Mouse (Mus musculus): ENCODE results near the gene Umad1. TPM values are rescaled to one million over a fixed set of nuclear protein-coding genes. Genes with fewer than 3 reads are reported as not detected.
A peak's percentile ranks its signal among the peaks of the same experiment; 100 is the strongest.

Gene Umad1
- polyA plus RNA-seq, 1 experiment from 2014 or later = 8.9 TPM

GRCm38 (mm10) chr6:8487044-8487853 is 228.2 kb downstream of the Umad1 start:
- ATAC-seq = no peak
- CTCF ChIA-PET = interaction anchor here (1.0 to 1.5 kb wide), 2 partner anchors 12 to 15 kb away, joined by 3 read pairs; no protein-coding TSS in a partner anchor

DNA sequence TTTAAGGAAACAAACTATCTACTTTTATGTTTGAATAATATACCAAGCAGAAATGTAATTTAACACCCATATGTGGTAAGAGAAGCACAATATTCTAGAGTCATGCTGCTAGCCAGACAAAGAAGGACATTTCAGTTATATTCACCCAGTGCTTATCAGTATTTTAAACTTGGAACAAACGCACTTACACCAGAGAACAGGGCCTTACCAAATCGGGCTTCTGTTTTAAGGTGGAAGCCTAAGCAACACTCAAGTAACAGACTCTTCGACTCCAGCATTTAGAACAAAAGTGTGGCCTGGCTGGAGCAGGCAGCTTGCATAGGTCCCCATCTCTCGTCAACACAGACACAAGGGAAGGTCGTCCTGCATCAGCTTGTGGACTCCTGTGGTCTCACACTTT is 229.2 kb downstream of the Umad1 start:
- peaks cover 3% of the 10 kb centered on the region for H3K27me3 ChIP-seq
- in situ Hi-C loops (cut with MboI; ENCODE audit: low pct_unique_long_range_greater_than_20kb) = no loop called here
- DNase-seq (ENCODE audit: low read depth, low spot score) (no peak), ATAC-seq (no peak)
- POLR2A ChIA-PET = no interaction called here
- CTCF ChIA-PET = interaction anchor here (1.5 kb wide), 1 partner anchor 11 kb away, joined by 3 read pairs; no protein-coding TSS in a partner anchor
- TF ChIP-seq CTCF (IDR thresholded peaks at IDR 0.05) = no peak

More at GRCm38 (mm10) chr6:8487044-8487853, 228.2 kb downstream of the Umad1 start:
- DNase-seq (ENCODE audit: low read depth, low spot score) = no peak
- in situ Hi-C loops (cut with MboI; ENCODE audit: low pct_unique_long_range_greater_than_20kb) = no loop called here
- no peak for TF ChIP-seq CTCF (IDR thresholded peaks at IDR 0.05)
- POLR2A ChIA-PET = no interaction called here
- peaks cover 3% of the 10 kb centered on the region for H3K27me3 ChIP-seq

DNA sequence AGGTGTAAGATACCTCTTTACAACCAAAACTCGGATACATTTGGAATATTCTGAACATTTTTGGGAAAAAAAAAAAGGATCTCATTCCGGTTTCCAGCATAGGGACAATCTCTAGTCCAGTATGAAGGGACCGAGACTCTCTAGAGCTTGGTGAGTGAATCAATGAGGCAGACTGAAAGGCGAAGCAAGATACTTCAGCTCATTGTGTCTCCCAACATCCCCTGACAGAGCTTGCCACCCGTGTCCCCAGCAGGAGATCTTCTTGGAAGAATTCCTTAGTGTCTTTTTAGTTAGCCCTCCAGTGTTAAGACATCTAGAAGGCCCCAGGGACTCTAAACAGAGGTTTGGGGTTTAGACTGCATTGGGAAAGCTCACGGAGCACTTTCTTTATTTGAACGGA is 230.2 kb downstream of the Umad1 start:
- ChIA-PET POLR2A (no interaction called here), CTCF (no interaction called here)
- in situ Hi-C loops (cut with MboI; ENCODE audit: low pct_unique_long_range_greater_than_20kb) = no loop called here
- DNase-seq (ENCODE audit: low read depth, low spot score) (no peak), ATAC-seq (no peak)
- no peak for TF ChIP-seq CTCF (IDR thresholded peaks at IDR 0.05)
- peaks cover 3% of the 10 kb centered on the region for H3K27me3 ChIP-seq

- TF ChIP-seq CTCF (IDR thresholded peaks at IDR 0.05) = no peak
- POLR2A ChIA-PET = no interaction called here
- H3K27me3 ChIP-seq = peaks cover 3% of the 10 kb centered on the region
- no peak for DNase-seq (ENCODE audit: low read depth, low spot score)
- no peak for ATAC-seq
- in situ Hi-C loops (cut with MboI; ENCODE audit: low pct_unique_long_range_greater_than_20kb) = no loop called here
- CTCF ChIA-PET = no interaction called here
Measured at GRCm38 (mm10) chr6:8489938-8490585, 231.0 kb downstream of the Umad1 start.

GRCm38 (mm10) chr6:8492248-8492647 is 233.2 kb downstream of the Umad1 start:
- in situ Hi-C loops (cut with MboI; ENCODE audit: low pct_unique_long_range_greater_than_20kb) = no loop called here
- DNase-seq (ENCODE audit: low read depth, low spot score) (no peak), ATAC-seq (no peak)
- no peak for TF ChIP-seq CTCF (IDR thresholded peaks at IDR 0.05)
- ChIA-PET POLR2A (no interaction called here), CTCF (no interaction called here)
- H3K27me3 ChIP-seq = peaks cover 3% of the 10 kb centered on the region

DNA sequence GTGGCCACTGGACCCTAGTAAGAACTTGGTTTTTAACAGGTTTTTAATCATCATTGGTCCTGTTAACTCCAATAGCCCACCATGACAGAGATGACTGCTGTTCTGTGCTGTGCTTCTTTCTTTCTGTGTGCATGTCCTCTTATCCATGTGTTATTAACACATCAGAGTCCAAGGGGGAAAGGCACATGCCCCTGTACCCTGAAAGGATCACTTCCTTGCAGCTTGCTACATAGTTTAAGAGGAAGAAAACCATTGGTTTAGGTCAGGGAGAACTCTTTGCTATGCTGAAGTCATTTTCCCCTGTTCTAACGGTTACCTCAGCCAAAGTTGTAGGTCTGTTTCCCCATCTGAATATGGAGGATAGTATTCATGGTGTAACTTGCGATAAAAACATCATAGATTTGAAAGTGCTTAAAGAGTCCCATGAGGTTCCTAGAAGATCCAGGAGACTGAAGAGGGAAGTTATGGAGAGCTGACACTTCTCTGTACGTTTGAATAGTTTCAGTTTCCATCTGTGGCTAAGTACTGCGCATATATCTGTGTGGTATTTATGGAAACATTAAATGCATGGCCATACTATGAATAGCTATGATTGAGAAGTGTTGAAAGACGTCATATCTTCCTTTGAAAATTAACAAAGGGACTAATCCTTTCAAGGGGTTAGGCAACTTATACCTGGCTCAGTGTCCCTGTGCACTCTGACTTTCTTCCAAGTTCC is 236.2 kb downstream of the Umad1 start:
- DNase-seq (ENCODE audit: low read depth, low spot score) (no peak), ATAC-seq (no peak)
- TF ChIP-seq CTCF (IDR thresholded peaks at IDR 0.05) = no peak
- in situ Hi-C loops (cut with MboI; ENCODE audit: low pct_unique_long_range_greater_than_20kb) = no loop called here
- ChIA-PET POLR2A (no interaction called here), CTCF (interaction anchor here (1.0 kb wide), 1 partner anchor 10 kb away, joined by 3 read pairs; no protein-coding TSS in a partner anchor)
- H3K27me3 ChIP-seq = no peaks in the 10 kb centered on the region

DNA sequence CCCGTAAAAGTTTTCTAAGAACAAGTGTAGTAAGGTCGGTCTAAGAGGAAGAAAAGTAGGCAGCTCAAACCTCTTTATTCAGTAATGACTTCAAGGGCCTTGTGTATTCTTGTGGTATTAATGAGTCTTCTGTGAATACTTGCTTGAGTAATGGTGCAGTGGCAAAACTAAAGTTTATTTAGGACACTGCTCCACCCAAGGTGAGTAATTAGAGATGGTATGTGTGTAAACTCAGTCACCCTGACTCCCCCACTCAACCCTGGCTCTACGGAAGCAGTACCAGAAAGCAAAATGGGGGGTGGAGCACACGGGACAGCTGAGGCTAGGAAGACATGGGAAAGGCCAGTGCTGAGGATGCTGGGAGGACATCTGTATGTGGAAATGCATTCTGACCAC is 236.7 kb downstream of the Umad1 start:
- CTCF ChIA-PET = interaction anchor here (1.0 kb wide), 1 partner anchor 10 kb away, joined by 3 read pairs; no protein-coding TSS in a partner anchor
- in situ Hi-C loops (cut with MboI; ENCODE audit: low pct_unique_long_range_greater_than_20kb) = no loop called here
- DNase-seq (ENCODE audit: low read depth, low spot score) (no peak), ATAC-seq (no peak)
- no peaks in the 10 kb centered on the region for H3K27me3 ChIP-seq
- no peak for TF ChIP-seq CTCF (IDR thresholded peaks at IDR 0.05)
- POLR2A ChIA-PET = interaction anchor here (0.9 kb wide), 1 partner anchor 26 kb away, joined by 8 read pairs; no protein-coding TSS in a partner anchor

- ChIA-PET CTCF (interaction anchor here (0.7 to 1.6 kb wide), 2 partner anchors 10 to 21 kb away, joined by 3 read pairs; no protein-coding TSS in a partner anchor), POLR2A (interaction anchor here (1.1 kb wide), 1 partner anchor 12 kb away, joined by 3 read pairs; no protein-coding TSS in a partner anchor)
- TF ChIP-seq CTCF (IDR thresholded peaks at IDR 0.05) = no peak
- ATAC-seq (no peak), DNase-seq (ENCODE audit: low read depth, low spot score) (no peak)
- in situ Hi-C loops (cut with MboI; ENCODE audit: low pct_unique_long_range_greater_than_20kb) = no loop called here
- no peaks in the 10 kb centered on the region for H3K27me3 ChIP-seq
Measured at GRCm38 (mm10) chr6:8497234-8497867, 238.3 kb downstream of the Umad1 start.

- CTCF ChIA-PET = interaction anchor here (0.7 to 1.6 kb wide), 2 partner anchors 9 to 21 kb away, joined by 3 read pairs; no protein-coding TSS in a partner anchor
- ATAC-seq = peak; percentile 61
- in situ Hi-C loops (cut with MboI; ENCODE audit: low pct_unique_long_range_greater_than_20kb) = no loop called here
- TF ChIP-seq CTCF (IDR thresholded peaks at IDR 0.05) = no peak
- H3K27me3 ChIP-seq = no peaks in the 10 kb centered on the region
- peak; percentile 35 for DNase-seq (ENCODE audit: low read depth, low spot score)
- POLR2A ChIA-PET = interaction anchor here (1.1 kb wide), 1 partner anchor 12 kb away, joined by 3 read pairs; no protein-coding TSS in a partner anchor
Measured at GRCm38 (mm10) chr6:8497868-8498257, 238.8 kb downstream of the Umad1 start.

- in situ Hi-C loops (cut with MboI; ENCODE audit: low pct_unique_long_range_greater_than_20kb) = no loop called here
- ChIA-PET CTCF (interaction anchor here (1.4 kb wide), 2 partner anchors 11 to 89 kb away, joined by 3 read pairs; no protein-coding TSS in a partner anchor), POLR2A (no interaction called here)
- TF ChIP-seq CTCF (IDR thresholded peaks at IDR 0.05) = no peak
- no peaks in the 10 kb centered on the region for H3K27me3 ChIP-seq
- ATAC-seq (no peak), DNase-seq (ENCODE audit: low read depth, low spot score) (no peak)
Measured at GRCm38 (mm10) chr6:8498961-8499360, 239.9 kb downstream of the Umad1 start.
